Mouse (Mus musculus): ENCODE results near the gene Vars. TPM values are rescaled to one million over a fixed set of nuclear protein-coding genes. Genes with fewer than 3 reads are reported as not detected.

Vars gene
- total and polyA plus RNA-seq, 3 experiments, result 130 to 1,339 (median 289) TPM

DNA sequence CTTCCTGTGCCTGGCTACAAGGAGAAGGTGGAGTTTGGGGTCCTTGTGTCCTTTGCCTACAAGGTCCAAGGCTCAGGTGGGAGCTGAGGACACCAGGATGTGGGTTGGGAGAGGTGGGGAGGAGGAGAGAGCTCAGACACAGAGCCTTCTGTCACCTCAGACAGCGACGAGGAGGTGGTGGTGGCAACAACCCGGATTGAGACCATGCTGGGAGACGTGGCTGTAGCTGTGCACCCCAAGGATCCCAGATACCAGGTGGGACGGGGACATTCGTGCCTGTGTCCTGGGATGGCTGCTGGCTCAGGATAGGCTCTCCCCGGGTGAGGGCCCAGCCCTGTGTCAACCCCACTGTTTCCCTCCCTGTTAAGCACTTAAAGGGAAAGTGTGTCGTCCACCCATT is 10.7 kb downstream of the Vars start:
- Histone ChIP-seq H3K9me3 (replicated peaks) (no peaks in the 10 kb centered on the region), H3K4me3 (ENCODE audit: low read depth, low read length) (no peak overlapping the region), H3K27me3 (ENCODE audit: insufficient read depth, low read length) (no peaks in the 10 kb centered on the region; the same call in 1 of the 2 replicates), H3K4me1 (ENCODE audit: insufficient read depth, low read depth, low read length) (peaks cover 84% of the 10 kb centered on the region), H3K36me3 (replicated peaks) (peaks cover 98% of the 10 kb centered on the region)
- ATAC-seq (ENCODE audit: extremely low read depth, insufficient number of reproducible peaks, low FRiP score, poor library complexity, severe bottlenecking) (no peak), DNase-seq (ENCODE audit: low spot score) (no peak)
- TF ChIP-seq CTCF (IDR thresholded peaks at IDR 0.05; ENCODE audit: low read depth, low read length) (no peak), GATA1 (IDR thresholded peaks at IDR 0.05; ENCODE audit: borderline replicate concordance, low read length) (no peak), GATA2 (IDR thresholded peaks at IDR 0.05; ENCODE audit: borderline replicate concordance, low read depth, low read length) (no peak), TAL1 (conservative IDR thresholded peaks at IDR 0.05; ENCODE audit: low read depth, low read length) (no peak), POLR2AphosphoS5 (IDR thresholded peaks at IDR 0.05; ENCODE audit: insufficient replicate concordance, low read depth, low read length) (no peak)

DNA sequence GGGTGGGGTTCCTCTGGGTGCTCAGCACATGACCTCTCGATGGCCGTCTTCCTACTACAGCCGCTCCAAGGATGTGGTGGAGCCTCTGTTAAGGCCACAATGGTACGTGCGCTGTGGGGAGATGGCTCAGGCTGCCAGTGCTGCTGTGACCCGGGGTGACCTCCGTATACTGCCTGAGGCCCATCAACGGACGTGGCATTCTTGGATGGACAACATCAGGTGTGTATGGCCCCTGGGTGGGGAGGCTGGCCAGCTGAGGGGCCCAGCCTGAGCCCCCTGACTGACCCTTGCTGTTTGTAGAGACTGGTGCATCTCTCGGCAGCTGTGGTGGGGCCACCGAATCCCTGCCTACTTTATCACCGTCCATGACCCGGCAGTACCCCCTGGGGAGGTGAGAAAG is 11.6 kb downstream of the Vars start:
- ATAC-seq (ENCODE audit: extremely low read depth, insufficient number of reproducible peaks, low FRiP score, poor library complexity, severe bottlenecking) (no peak), DNase-seq (ENCODE audit: low spot score) (no peak)
- no peaks in the 10 kb centered on the region; the same call in 1 of the 2 replicates for H3K27me3 ChIP-seq (ENCODE audit: insufficient read depth, low read length)
- no peaks in the 10 kb centered on the region for H3K9me3 ChIP-seq (replicated peaks)
- TF ChIP-seq POLR2AphosphoS5 (IDR thresholded peaks at IDR 0.05; ENCODE audit: insufficient replicate concordance, low read depth, low read length) (no peak), GATA2 (IDR thresholded peaks at IDR 0.05; ENCODE audit: borderline replicate concordance, low read depth, low read length) (no peak), CTCF (IDR thresholded peaks at IDR 0.05; ENCODE audit: low read depth, low read length) (no peak)
- peaks cover 88% of the 10 kb centered on the region for H3K4me1 ChIP-seq (ENCODE audit: insufficient read depth, low read depth, low read length)
- no peak overlapping the region for H3K4me3 ChIP-seq (ENCODE audit: low read depth, low read length)
- H3K36me3 ChIP-seq (replicated peaks), result peaks cover 99% of the 10 kb centered on the region

- TF ChIP-seq GATA2 (IDR thresholded peaks at IDR 0.05; ENCODE audit: borderline replicate concordance, low read depth, low read length) (no peak), CTCF (IDR thresholded peaks at IDR 0.05; ENCODE audit: low read depth, low read length) (no peak), GATA1 (IDR thresholded peaks at IDR 0.05; ENCODE audit: borderline replicate concordance, low read length) (no peak), POLR2AphosphoS5 (IDR thresholded peaks at IDR 0.05; ENCODE audit: insufficient replicate concordance, low read depth, low read length) (no peak), TAL1 (conservative IDR thresholded peaks at IDR 0.05; ENCODE audit: low read depth, low read length) (no peak)
- H3K4me3 ChIP-seq (ENCODE audit: low read depth, low read length), result no peak overlapping the region
- peaks cover 89% of the 10 kb centered on the region for H3K4me1 ChIP-seq (ENCODE audit: insufficient read depth, low read depth, low read length)
- no peaks in the 10 kb centered on the region; the same call in 1 of the 2 replicates for H3K27me3 ChIP-seq (ENCODE audit: insufficient read depth, low read length)
- no peaks in the 10 kb centered on the region for H3K9me3 ChIP-seq (replicated peaks)
- no peak for ATAC-seq (ENCODE audit: extremely low read depth, insufficient number of reproducible peaks, low FRiP score, poor library complexity, severe bottlenecking)
- DNase-seq (ENCODE audit: low spot score), result no peak
- H3K36me3 ChIP-seq (replicated peaks), result peaks cover 98% of the 10 kb centered on the region
These were observed 12.4 kb downstream of the Vars start for GRCm38 (mm10) chr17:35013221-35013620.

DNA sequence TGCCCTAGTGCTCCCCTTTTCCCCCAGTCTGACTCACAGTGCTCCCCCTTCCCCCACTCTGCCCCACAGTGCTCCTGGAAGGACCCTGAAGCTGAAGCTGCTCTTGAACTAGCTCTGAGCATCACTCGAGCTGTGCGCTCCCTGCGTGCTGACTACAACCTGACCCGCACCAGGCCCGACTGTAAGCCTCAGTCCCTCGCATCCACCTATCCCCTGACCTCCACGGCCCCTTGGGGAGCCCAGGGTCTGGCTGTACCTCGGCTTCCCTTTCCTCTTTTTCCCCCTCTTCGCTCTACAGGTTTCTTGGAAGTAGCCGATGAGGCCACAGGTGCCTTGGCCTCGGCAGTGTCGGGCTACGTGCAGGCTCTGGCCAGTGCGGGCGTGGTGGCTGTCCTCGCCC is 14.5 kb downstream of the Vars start:
- Histone ChIP-seq H3K4me1 (ENCODE audit: insufficient read depth, low read depth, low read length) (peaks cover 94% of the 10 kb centered on the region), H3K27me3 (ENCODE audit: insufficient read depth, low read length) (no peaks in the 10 kb centered on the region; the same call in 1 of the 2 replicates), H3K36me3 (replicated peaks) (peaks cover 94% of the 10 kb centered on the region), H3K4me3 (ENCODE audit: low read depth, low read length) (peak overlapping the region; percentile 49; the same call in 1 of the 2 replicates), H3K9me3 (replicated peaks) (no peaks in the 10 kb centered on the region)
- DNase-seq (ENCODE audit: low spot score) (no peak), ATAC-seq (ENCODE audit: extremely low read depth, insufficient number of reproducible peaks, low FRiP score, poor library complexity, severe bottlenecking) (no peak)
- TF ChIP-seq TAL1 (conservative IDR thresholded peaks at IDR 0.05; ENCODE audit: low read depth, low read length) (no peak), CTCF (IDR thresholded peaks at IDR 0.05; ENCODE audit: low read depth, low read length) (no peak), GATA2 (IDR thresholded peaks at IDR 0.05; ENCODE audit: borderline replicate concordance, low read depth, low read length) (no peak), GATA1 (IDR thresholded peaks at IDR 0.05; ENCODE audit: borderline replicate concordance, low read length) (no peak), POLR2AphosphoS5 (IDR thresholded peaks at IDR 0.05; ENCODE audit: insufficient replicate concordance, low read depth, low read length) (no peak)

DNA sequence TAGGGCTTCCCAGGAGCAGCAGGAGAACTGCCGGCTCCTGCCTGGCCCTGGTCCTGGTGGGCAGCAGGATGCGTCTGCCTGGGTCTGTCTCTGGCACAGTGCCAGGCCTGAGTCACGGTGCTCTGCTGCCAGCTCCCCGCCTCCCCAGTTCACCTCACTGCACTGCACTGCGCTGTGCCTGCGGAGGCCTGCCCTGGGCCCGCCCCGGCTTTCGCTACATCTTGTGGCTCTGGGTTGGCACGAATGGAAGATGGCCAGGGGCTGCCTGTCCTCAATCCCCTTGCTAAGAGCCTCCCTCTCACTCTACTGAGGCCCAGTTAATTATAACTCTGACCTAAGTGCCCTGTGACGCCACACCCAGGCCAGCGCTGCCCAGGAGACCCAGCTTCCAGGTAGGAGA is 15.6 kb downstream of the Vars start, which contains the start of gene Vwa7:
Vwa7 (plus strand) TSS at position 204 of the 400 bp plus-strand sequence.
- no peak for ATAC-seq (ENCODE audit: extremely low read depth, insufficient number of reproducible peaks, low FRiP score, poor library complexity, severe bottlenecking)
- Histone ChIP-seq H3K4me3 (ENCODE audit: low read depth, low read length) (peak within 1 kb of the TSS; percentile 49; the same call in 1 of the 2 replicates), H3K4me1 (ENCODE audit: insufficient read depth, low read depth, low read length) (peaks cover 94% of the 10 kb centered on the region), H3K27me3 (ENCODE audit: insufficient read depth, low read length) (no peaks in the 10 kb centered on the region; the same call in 1 of the 2 replicates), H3K9me3 (replicated peaks) (no peaks in the 10 kb centered on the region), H3K36me3 (replicated peaks) (peaks cover 84% of the 10 kb centered on the region)
- peak; percentile 28 for DNase-seq (ENCODE audit: low spot score)
- no peak for TF ChIP-seq GATA2 (IDR thresholded peaks at IDR 0.05; ENCODE audit: borderline replicate concordance, low read depth, low read length)
- no peak for TF ChIP-seq TAL1 (conservative IDR thresholded peaks at IDR 0.05; ENCODE audit: low read depth, low read length)
- no peak for TF ChIP-seq POLR2AphosphoS5 (IDR thresholded peaks at IDR 0.05; ENCODE audit: insufficient replicate concordance, low read depth, low read length)
- no peak for TF ChIP-seq CTCF (IDR thresholded peaks at IDR 0.05; ENCODE audit: low read depth, low read length)
- no peak for TF ChIP-seq GATA1 (IDR thresholded peaks at IDR 0.05; ENCODE audit: borderline replicate concordance, low read length)

DNA sequence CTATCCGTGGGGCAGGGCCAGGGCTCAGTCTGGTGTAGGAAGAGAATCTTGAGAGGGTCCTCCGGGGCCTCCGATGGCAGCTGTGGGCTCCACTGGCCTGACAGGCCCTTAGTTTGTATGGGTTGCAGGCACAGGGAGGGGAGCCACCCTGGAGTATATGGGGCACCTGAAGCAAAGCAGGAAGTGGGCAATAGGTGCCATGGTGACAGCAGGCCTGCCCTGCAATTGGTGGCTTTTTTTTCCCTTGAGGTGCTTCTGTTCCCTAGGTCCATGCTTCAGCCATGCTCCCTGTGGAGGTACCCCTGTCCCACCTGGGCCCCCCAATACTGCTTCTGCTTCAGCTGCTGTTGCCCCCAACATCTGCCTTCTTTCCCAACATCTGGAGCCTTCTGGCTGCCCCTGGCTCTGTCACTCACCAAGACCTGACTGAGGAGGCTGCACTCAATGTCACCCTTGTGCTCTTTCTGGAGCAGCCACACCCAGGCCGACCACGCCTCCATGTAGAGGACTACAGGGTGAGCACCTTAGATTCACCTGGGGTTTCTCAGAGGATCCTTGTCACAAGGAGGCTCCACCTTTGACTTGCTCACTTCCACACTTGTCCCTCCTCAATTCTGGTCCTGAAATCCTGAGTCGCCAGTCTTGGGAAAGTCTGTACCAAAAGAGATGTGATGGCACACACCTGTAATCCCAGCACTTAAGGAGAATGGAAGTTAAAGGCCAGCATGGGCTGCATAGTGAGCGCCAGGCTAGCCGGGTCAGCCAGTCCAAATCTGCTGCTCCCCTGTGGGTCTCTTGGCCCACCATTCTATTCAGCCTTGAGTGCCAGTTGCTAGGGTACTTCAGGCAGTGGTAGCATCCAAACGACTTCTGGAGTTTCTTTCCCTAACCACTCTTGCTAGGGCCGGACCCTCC is 16.3 kb downstream of the Vars start:
- TF ChIP-seq TAL1 (conservative IDR thresholded peaks at IDR 0.05; ENCODE audit: low read depth, low read length), result no peak
- TF ChIP-seq CTCF (IDR thresholded peaks at IDR 0.05; ENCODE audit: low read depth, low read length), result no peak
- no peak for TF ChIP-seq GATA2 (IDR thresholded peaks at IDR 0.05; ENCODE audit: borderline replicate concordance, low read depth, low read length)
- TF ChIP-seq GATA1 (IDR thresholded peaks at IDR 0.05; ENCODE audit: borderline replicate concordance, low read length), result no peak
- peak; percentile 20; the same call in 1 of the 2 replicates for TF ChIP-seq POLR2AphosphoS5 (IDR thresholded peaks at IDR 0.05; ENCODE audit: insufficient replicate concordance, low read depth, low read length)
- H3K27me3 ChIP-seq (ENCODE audit: insufficient read depth, low read length), result no peaks in the 10 kb centered on the region; the same call in 1 of the 2 replicates
- peaks cover 77% of the 10 kb centered on the region for H3K36me3 ChIP-seq (replicated peaks)
- peaks cover 94% of the 10 kb centered on the region for H3K4me1 ChIP-seq (ENCODE audit: insufficient read depth, low read depth, low read length)
- no peak for ATAC-seq (ENCODE audit: extremely low read depth, insufficient number of reproducible peaks, low FRiP score, poor library complexity, severe bottlenecking)
- no peak for DNase-seq (ENCODE audit: low spot score)
- peak overlapping the region; percentile 14; the same call in 1 of the 2 replicates for H3K4me3 ChIP-seq (ENCODE audit: low read depth, low read length)
- H3K9me3 ChIP-seq (replicated peaks), result no peaks in the 10 kb centered on the region
